Mouse (Mus musculus) testis, adult 2 months (tissue): ENCODE results near the gene Adam33.

Experiments used
- CTCF ChIP-seq: fragments of 200-500 bp; IDR thresholded peaks from 2 replicates; pipeline ENCODE4 v1.5.1; 2012; ENCODE audit warnings: low read depth, mild to moderate bottlenecking, inconsistent platforms, low read length, moderate library complexity; ENCODE audit not compliant: control insufficient read depth, insufficient read depth, insufficient replicate concordance
- POLR2A ChIP-seq: fragments of 200-500 bp; IDR thresholded peaks from 2 replicates; pipeline ENCODE4 v1.6.1; 2012; ENCODE audit warnings: low read depth, mild to moderate bottlenecking, inconsistent platforms, low read length, moderate library complexity; ENCODE audit not compliant: control insufficient read depth

GRCm38 (mm10) chr2:131010566-131010965 lies 53.0 kb downstream of the Adam33 start:
- no peak for TF ChIP-seq CTCF
- no peak for TF ChIP-seq POLR2A
